ENCODE assay signal across 28 mouse cellular contexts in genomic region chr9:80941424-80941823, GRCm38 (mm10).
A peak's percentile ranks its signal among the peaks of the same experiment; 100 is the strongest.
DNase-seq lines count a peak whose midpoint lies in the region; ATAC-seq lines count a peak whose summit lies in the region.
"Had no signal": no experiment of that assay in that cellular context is flagged by ENCODE, and none has a peak within 500 bp of the region (broad histone marks: within the 10 kb centered on the region; RNA-seq: fewer than 3 reads in every experiment).

No protein-coding gene starts in this region.

- H3K4me3 ChIP-seq in hindbrain, embryonic 10.5 days: no peak overlapping the region
- H3K4me3 ChIP-seq: embryonic facial prominence, embryonic 10.5 days; embryonic facial prominence, embryonic 13.5 days; erythroblast, embryonic 14.5 days; forebrain, embryonic 12.5 days; forebrain, embryonic 15.5 days; heart, adult 2 months; heart, embryonic 10.5 days; heart, embryonic 13.5 days; hindbrain, embryonic 12.5 days; intestine, embryonic 15.5 days had no signal

- no peaks in the 10 kb centered on the region for H3K9me3 ChIP-seq in hindbrain, embryonic 10.5 days
- H3K9me3 ChIP-seq: embryonic facial prominence, embryonic 10.5 days; embryonic facial prominence, embryonic 13.5 days; forebrain, embryonic 12.5 days; forebrain, embryonic 15.5 days; heart, embryonic 10.5 days; heart, embryonic 13.5 days; hindbrain, embryonic 12.5 days; intestine, embryonic 15.5 days had no signal

- peak; percentile 55 for ATAC-seq in granulocyte monocyte progenitor cell, adult 5-6 weeks (replicated peaks; ENCODE audit: poor library complexity, severe bottlenecking)
- ATAC-seq: activated CD4-positive, CD25-positive, alpha-beta regulatory T cell, adult 4 months; forebrain, embryonic 15.5 days; hindbrain, embryonic 16.5 days; intestine, embryonic 15.5 days had no signal

- DNase-seq in embryo, embryonic 10 days (ENCODE audit: low spot score): peak; percentile 5
- no peak for DNase-seq in embryo, embryonic 11 days
- DNase-seq in A20 (ENCODE audit: low read depth, low spot score): peak; percentile 77
- no peak for DNase-seq in cerebellum, postnatal 4 days (ENCODE audit: low spot score in 2 of 2)
- DNase-seq in hindbrain, embryonic 10.5 days (ENCODE audit: low spot score): no peak
- DNase-seq: adrenal gland, adult 8-10 months; adrenal gland, postnatal 25 days; B cell, adult 2 months; cerebellum, adult 18-20 months; cerebellum, adult 9-11 months; cerebellum, postnatal 25 days; gastrocnemius, postnatal 25 days; heart, adult 2 months; heart, postnatal 14 days; heart, postnatal 4 days; kidney, adult 11 months had no signal

- H3K4me1 ChIP-seq in hindbrain, embryonic 10.5 days (replicated peaks): 0 out of 2 replicates have a peak, but pooled peaks cover 3% of the 10 kb centered on the region
- H3K4me1 ChIP-seq: embryonic facial prominence, embryonic 10.5 days; embryonic facial prominence, embryonic 13.5 days; forebrain, embryonic 12.5 days; forebrain, embryonic 15.5 days; hindbrain, embryonic 12.5 days; intestine, embryonic 15.5 days had no signal

- WGBS in hindbrain, embryonic 10.5 days: 79% methylated on average over 2 of the region's 2 CpGs

- no peaks in the 10 kb centered on the region for H3K36me3 ChIP-seq in hindbrain, embryonic 10.5 days
- H3K36me3 ChIP-seq: embryonic facial prominence, embryonic 10.5 days; embryonic facial prominence, embryonic 13.5 days; forebrain, embryonic 12.5 days; forebrain, embryonic 15.5 days; heart, embryonic 10.5 days; heart, embryonic 13.5 days; hindbrain, embryonic 12.5 days; intestine, embryonic 15.5 days had no signal

- no peak overlapping the region for H3K27ac ChIP-seq in hindbrain, embryonic 10.5 days
- H3K27ac ChIP-seq: embryonic facial prominence, embryonic 10.5 days; embryonic facial prominence, embryonic 13.5 days; forebrain, embryonic 12.5 days; forebrain, embryonic 15.5 days; heart, adult 2 months; heart, embryonic 10.5 days; heart, embryonic 13.5 days; hindbrain, embryonic 12.5 days; intestine, embryonic 15.5 days had no signal

- no peaks in the 10 kb centered on the region for H3K27me3 ChIP-seq in hindbrain, embryonic 10.5 days (ENCODE audit: insufficient read depth, poor library complexity, severe bottlenecking)
- H3K27me3 ChIP-seq: embryonic facial prominence, embryonic 13.5 days; forebrain, embryonic 12.5 days; forebrain, embryonic 15.5 days; heart, embryonic 13.5 days; hindbrain, embryonic 12.5 days; intestine, embryonic 15.5 days had no signal

Comparison
In these comparisons a context has a peak if more than half of its experiments do, and no peak if none do; other contexts are left out.
1. DNase-seq: peak in embryo, embryonic 10 days (single experiment) and A20 (single experiment); none in embryo, embryonic 11 days (single experiment), cerebellum, postnatal 4 days (0 of 2) and hindbrain, embryonic 10.5 days (single experiment).